Mouse (Mus musculus) thymus, adult 2 months (tissue): ENCODE measurements around the gene Ric1.

Experiments used
- CTCF ChIP-seq: fragments of 200-500 bp; IDR thresholded peaks from 2 replicates; pipeline ENCODE4 v1.5.1; 2012; ENCODE audit warnings: mild to moderate bottlenecking, control low read depth, low read length, moderate library complexity, borderline replicate concordance; ENCODE audit not compliant: control insufficient read depth, poor library complexity, insufficient read depth; ENCODE audit errors: extremely low read depth
- POLR2A ChIP-seq: fragments of 200-500 bp; IDR thresholded peaks from 2 replicates; pipeline ENCODE4 v1.6.1; 2012; ENCODE audit warnings: mild to moderate bottlenecking, low read length, control low read depth, moderate library complexity; ENCODE audit not compliant: control insufficient read depth, poor library complexity, insufficient read depth; ENCODE audit errors: extremely low read depth

- TF ChIP-seq CTCF: no peak
- TF ChIP-seq POLR2A: no peak
These were observed 61.7 kb downstream of the Ric1 start for GRCm38 (mm10) chr19:29583734-29584133.
